Mouse (Mus musculus): ENCODE measurements around the gene Tbx15. TPM values are rescaled to one million over a fixed set of nuclear protein-coding genes. Genes with fewer than 3 reads are reported as not detected.

Tbx15 gene
- polyA plus RNA-seq, 1 experiment: not detected

DNA sequence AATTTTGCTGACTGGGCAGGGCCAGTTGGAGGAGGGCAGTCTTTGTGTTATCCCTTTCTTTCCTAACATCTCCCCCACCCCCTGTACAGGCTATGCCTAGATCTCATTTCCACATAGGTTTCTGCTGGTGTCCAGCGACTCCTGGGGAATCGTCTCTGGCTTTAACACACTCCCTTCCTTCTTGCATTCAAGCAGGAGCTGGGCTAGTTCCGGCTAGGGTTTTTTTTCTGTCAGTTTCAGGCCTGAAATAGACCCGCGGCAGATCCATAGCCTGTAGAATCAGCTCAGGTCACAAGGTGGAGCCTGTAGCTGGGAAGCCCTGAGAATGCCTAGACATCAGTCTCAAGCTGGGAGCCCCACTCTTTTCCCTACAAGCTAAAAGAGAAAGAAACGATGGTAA, 9.7 kb downstream of the Tbx15 start:
- 1% methylated on average over 6 of the region's 6 CpGs for WGBS
- TF ChIP-seq CTCF (IDR thresholded peaks at IDR 0.05; ENCODE audit: extremely low read depth, insufficient read length, insufficient replicate concordance, low read depth, low read length): no peak
- TF ChIP-seq POLR2A (IDR thresholded peaks at IDR 0.05; ENCODE audit: low read depth, low read length): no peak
- Histone ChIP-seq H3K4me1 (ENCODE audit: control insufficient read depth, insufficient read depth, insufficient read length, low read length) (peaks cover 3% of the 10 kb centered on the region), H3K27ac (ENCODE audit: insufficient read depth, low read depth, low read length) (no peak overlapping the region), H3K27me3 (ENCODE audit: control insufficient read depth, insufficient read depth, low read length) (peaks cover 83% of the 10 kb centered on the region), H3K4me3 (ENCODE audit: low read depth, low read length) (no peak overlapping the region), H3K36me3 (ENCODE audit: control insufficient read depth, insufficient read depth, low read length) (no peaks in the 10 kb centered on the region)

DNA sequence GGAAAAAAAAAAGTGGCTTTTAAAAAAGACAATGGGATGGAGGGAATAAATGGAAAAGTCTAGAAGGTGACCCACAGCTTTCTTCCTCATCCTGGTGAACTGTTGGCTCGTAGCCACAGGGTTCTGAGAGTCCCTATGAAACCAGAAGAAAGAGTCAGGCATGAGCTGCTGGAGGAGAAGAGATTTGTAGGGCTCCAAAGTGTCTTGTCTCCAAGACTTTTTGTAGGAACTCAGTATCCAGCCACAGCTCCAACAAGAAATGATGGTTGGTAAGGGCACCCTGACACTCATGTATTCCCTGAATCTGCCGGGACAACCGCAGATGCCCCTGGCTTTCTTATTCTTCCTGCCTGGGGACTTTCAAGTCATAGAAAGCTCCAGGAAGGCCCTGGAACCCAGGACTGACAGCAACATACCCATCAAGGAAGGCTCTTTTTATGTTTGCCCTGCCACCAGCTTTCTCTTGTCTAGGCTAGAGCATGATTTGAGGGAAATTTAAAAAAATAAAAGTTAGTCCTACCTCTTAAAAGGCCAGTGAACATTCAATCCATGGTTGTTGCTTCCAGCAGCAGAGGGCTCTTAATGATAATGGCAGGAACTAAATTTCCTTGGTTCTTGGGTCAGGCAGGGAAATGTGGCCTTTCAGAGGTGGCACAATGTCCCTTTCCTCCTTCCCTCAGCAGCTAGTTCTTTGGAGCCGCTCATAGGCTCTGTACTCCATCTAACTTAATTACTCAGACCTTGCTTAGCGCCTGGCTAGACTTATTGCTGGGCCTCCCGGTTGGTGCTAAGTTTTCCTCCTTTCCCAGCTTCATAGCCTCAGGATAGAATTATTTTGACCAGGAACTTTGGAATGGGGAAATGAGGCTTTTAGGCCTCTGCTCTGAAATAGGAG, 11.3 kb downstream of the Tbx15 start:
- H3K27ac ChIP-seq (ENCODE audit: insufficient read depth, low read depth, low read length): no peak overlapping the region
- peaks cover 3% of the 10 kb centered on the region for H3K4me1 ChIP-seq (ENCODE audit: control insufficient read depth, insufficient read depth, insufficient read length, low read length)
- peaks cover 92% of the 10 kb centered on the region for H3K27me3 ChIP-seq (ENCODE audit: control insufficient read depth, insufficient read depth, low read length)
- TF ChIP-seq POLR2A (IDR thresholded peaks at IDR 0.05; ENCODE audit: low read depth, low read length) (no peak), CTCF (IDR thresholded peaks at IDR 0.05; ENCODE audit: extremely low read depth, insufficient read length, insufficient replicate concordance, low read depth, low read length) (no peak)
- H3K4me3 ChIP-seq (ENCODE audit: low read depth, low read length): no peak overlapping the region
- no peaks in the 10 kb centered on the region for H3K36me3 ChIP-seq (ENCODE audit: control insufficient read depth, insufficient read depth, low read length)
- WGBS: 17% methylated on average over 6 of the region's 6 CpGs

DNA sequence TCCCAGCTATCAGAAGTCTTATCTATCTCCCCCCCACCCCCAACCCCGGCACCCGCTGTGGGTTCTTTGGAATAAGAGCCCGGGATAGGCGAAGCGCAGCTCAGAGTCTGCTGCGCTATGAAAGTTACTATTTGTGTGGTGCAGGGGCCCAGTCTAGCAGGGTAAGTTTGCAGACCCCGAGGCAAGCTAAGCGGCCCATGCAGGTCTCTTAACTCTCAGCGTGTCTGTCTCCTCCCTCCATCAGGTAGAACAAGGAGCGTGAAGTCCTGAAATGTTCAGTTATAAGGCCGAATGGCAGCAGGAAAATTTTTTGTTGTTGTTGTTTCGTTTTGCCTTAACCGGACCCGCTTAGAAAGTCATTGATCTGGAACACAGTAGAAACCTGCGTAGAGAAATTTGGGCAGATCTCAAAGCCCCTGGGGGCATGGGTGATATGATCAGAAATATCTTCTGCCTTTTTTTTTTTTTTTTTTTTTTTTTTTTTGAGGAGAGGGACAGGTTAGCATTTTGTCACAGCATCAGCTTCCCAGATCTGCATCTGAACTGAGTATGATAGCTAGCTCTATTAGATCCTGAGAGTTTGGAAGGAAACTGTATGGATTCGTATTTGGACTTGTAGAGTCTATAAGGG, 12.4 kb downstream of the Tbx15 start:
- Histone ChIP-seq H3K36me3 (ENCODE audit: control insufficient read depth, insufficient read depth, low read length) (no peaks in the 10 kb centered on the region), H3K4me1 (ENCODE audit: control insufficient read depth, insufficient read depth, insufficient read length, low read length) (peaks cover 3% of the 10 kb centered on the region), H3K4me3 (ENCODE audit: low read depth, low read length) (no peak overlapping the region), H3K27ac (ENCODE audit: insufficient read depth, low read depth, low read length) (no peak overlapping the region), H3K27me3 (ENCODE audit: control insufficient read depth, insufficient read depth, low read length) (peaks cover 93% of the 10 kb centered on the region)
- WGBS: 6% methylated on average over 16 of the region's 16 CpGs
- TF ChIP-seq POLR2A (IDR thresholded peaks at IDR 0.05; ENCODE audit: low read depth, low read length): no peak
- TF ChIP-seq CTCF (IDR thresholded peaks at IDR 0.05; ENCODE audit: extremely low read depth, insufficient read length, insufficient replicate concordance, low read depth, low read length): no peak

DNA sequence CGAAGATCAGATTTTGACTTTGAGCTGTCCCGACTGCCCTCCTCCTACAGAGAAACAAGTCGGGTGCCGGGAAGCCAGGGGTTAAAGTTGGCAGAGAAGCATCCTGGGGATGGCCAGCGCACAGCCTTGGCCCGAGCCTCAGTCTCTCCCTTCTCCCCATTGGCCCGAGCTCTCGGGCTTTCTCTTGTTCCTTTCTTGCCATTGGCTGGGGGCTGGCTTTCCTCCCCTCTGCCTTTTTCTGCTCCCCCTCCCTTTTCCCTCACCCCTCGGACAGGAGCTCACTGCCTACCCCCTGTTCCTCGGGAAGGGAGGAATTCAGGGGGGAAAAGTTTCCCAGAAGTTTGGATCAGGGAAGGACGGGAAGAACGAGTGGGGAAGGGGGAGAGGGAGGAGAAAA, 12.9 kb downstream of the Tbx15 start:
- TF ChIP-seq POLR2A (IDR thresholded peaks at IDR 0.05; ENCODE audit: low read depth, low read length) (no peak), CTCF (IDR thresholded peaks at IDR 0.05; ENCODE audit: extremely low read depth, insufficient read length, insufficient replicate concordance, low read depth, low read length) (no peak)
- 3% methylated on average over 12 of the region's 12 CpGs for WGBS
- Histone ChIP-seq H3K27me3 (ENCODE audit: control insufficient read depth, insufficient read depth, low read length) (peaks cover 92% of the 10 kb centered on the region), H3K4me1 (ENCODE audit: control insufficient read depth, insufficient read depth, insufficient read length, low read length) (peaks cover 3% of the 10 kb centered on the region), H3K36me3 (ENCODE audit: control insufficient read depth, insufficient read depth, low read length) (no peaks in the 10 kb centered on the region), H3K4me3 (ENCODE audit: low read depth, low read length) (no peak overlapping the region), H3K27ac (ENCODE audit: insufficient read depth, low read depth, low read length) (no peak overlapping the region)

DNA sequence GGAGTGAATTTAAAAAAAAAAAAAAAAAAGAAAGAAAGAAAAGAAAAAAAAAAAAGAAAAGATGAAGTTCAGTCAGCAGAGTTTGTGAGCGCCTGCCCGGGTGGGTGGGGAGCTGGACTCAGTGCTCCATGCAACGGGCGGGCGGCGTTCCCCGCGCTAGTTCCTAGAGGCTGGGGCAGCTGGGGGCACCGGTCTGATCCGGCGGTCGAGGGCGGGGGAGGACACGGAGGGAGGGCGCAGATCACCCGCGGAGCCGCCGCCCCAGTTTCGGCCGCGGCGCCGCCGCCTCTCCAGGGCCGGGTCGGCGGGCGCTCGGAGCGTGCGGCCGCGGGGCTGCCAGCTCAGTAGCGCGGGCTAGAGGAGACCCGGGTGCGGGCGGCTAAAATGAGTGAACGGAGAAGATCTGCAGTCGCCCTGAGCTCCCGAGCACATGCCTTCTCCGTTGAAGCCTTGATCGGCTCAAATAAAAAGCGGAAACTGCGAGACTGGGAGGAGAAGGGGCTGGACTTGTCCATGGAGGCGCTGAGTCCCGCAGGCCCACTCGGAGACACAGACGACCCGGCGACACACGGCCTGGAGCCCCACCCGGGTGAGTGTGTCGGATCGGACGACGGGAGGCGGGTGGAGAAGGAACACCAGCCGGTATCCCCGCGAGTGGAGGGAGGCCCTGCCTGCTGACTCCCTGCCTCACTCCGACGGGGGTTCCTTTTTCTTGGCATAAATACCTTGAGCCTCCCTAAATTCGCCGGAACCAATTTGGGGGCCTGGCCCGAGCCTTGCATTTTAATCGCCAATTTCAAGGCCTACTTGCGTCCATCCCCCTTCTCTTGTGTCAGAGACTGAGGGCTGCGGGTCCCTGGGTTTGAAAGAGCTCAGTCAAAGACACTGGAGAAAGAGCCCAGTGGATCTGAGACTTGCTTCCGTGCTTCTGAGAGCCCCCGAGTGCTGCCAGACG, 13.6 kb downstream of the Tbx15 start:
- no peak for TF ChIP-seq POLR2A (IDR thresholded peaks at IDR 0.05; ENCODE audit: low read depth, low read length)
- TF ChIP-seq CTCF (IDR thresholded peaks at IDR 0.05; ENCODE audit: extremely low read depth, insufficient read length, insufficient replicate concordance, low read depth, low read length): no peak
- Histone ChIP-seq H3K4me3 (ENCODE audit: low read depth, low read length) (peak overlapping the region; percentile 47), H3K27me3 (ENCODE audit: control insufficient read depth, insufficient read depth, low read length) (peaks cover 86% of the 10 kb centered on the region), H3K4me1 (ENCODE audit: control insufficient read depth, insufficient read depth, insufficient read length, low read length) (peaks cover 3% of the 10 kb centered on the region), H3K36me3 (ENCODE audit: control insufficient read depth, insufficient read depth, low read length) (no peaks in the 10 kb centered on the region), H3K27ac (ENCODE audit: insufficient read depth, low read depth, low read length) (no peak overlapping the region)
- 1% methylated on average over 73 of the region's 73 CpGs for WGBS

DNA sequence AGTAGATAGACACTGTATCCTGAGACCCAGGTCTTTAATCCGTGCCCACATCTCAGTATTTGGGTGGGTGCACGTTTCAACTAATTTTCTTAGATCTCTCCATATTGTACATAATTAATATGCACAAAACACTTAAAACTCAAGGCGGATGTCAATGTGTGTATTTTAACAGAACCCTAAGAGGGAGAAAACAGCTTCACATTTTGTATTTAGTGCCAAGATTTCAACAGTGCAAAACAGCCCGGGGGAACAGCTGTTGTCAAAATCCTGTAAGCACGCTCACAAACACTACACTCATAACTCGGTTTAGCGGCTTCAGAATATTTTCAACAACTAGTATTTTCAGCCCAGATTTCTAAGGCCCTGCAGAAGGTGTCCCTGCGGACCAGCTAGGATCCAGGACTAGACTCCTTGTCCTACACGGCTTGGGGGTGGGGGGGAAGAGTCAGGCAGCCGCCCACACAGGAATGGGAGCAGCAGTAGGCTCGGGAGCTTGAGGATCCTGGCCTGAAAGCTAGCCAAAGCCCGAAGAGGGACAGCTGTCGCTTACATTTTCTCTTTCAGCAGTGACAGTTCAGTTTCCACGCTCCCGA, 14.5 kb downstream of the Tbx15 start:
- Histone ChIP-seq H3K27me3 (ENCODE audit: control insufficient read depth, insufficient read depth, low read length) (peaks cover 83% of the 10 kb centered on the region), H3K36me3 (ENCODE audit: control insufficient read depth, insufficient read depth, low read length) (no peaks in the 10 kb centered on the region), H3K4me3 (ENCODE audit: low read depth, low read length) (no peak overlapping the region), H3K27ac (ENCODE audit: insufficient read depth, low read depth, low read length) (no peak overlapping the region), H3K4me1 (ENCODE audit: control insufficient read depth, insufficient read depth, insufficient read length, low read length) (peaks cover 3% of the 10 kb centered on the region)
- WGBS: 9% methylated on average over 15 of the region's 15 CpGs
- TF ChIP-seq CTCF (IDR thresholded peaks at IDR 0.05; ENCODE audit: extremely low read depth, insufficient read length, insufficient replicate concordance, low read depth, low read length) (no peak), POLR2A (IDR thresholded peaks at IDR 0.05; ENCODE audit: low read depth, low read length) (no peak)

Data from small intestine, adult 2 months (tissue).